Mouse (Mus musculus): ENCODE results near the gene Vps37c.
A peak's percentile ranks its signal among the peaks of the same experiment; 100 is the strongest.

Gene Vps37c

DNA sequence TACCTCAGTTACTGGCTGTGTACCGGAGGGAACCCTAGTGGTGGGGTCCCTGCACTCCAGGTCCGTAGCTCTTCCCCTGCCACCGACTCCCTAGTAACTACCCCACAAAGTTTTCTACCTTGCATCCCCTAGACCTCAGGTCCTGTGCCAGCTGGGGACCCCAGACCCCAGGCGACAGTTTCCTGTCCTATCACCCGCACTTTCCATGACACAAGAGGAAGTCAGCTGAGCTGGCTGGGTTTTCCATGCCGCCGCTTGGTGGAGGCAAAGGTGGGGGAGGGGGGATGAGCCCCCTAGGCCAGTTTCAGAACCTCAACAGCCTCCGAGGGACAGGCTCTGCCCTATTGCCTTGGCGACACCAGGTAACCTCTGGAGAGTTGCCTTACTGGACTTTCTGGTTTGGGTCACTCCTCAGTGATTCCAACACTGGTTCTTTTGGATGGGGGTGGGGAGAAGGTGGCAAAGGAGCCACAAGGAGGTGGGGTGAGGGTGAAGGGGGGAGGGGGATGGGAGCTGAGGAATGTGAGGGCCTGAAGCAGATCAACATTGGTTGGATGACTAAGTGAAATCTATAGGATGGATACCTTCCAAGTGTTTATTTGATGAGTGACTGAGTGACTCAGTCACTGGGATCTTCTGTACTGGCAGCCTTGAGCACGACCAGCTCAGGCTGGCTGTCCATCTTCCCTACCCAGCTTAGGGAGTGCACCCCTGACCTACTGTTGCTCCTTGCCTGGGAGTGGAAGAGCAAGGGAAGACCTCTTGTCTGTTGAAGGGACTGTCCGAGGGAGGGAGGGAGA is 52.3 kb downstream of the Vps37c start:
- no peak for DNase-seq (ENCODE audit: low spot score)

DNA sequence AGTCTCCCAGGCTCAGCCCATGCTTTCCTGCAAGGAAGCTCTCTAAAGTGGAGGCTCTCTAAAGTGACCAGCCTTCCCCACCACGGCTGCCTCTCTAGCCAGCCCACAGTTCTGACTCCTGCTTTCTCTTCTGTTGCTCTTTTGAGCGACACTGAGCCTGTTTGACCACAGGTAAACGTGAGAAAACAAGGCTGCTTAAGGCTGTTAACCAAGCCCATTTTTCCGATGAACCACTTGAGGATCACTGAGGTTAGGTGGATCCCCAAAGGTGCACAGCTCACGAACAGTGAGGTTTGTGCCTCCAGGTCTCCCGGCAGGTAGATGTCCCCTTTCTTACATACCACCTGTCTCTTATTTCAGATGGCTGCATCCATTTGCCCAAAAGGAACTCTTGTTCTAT is 53.6 kb downstream of the Vps37c start:
- DNase-seq (ENCODE audit: low spot score), result no peak

DNA sequence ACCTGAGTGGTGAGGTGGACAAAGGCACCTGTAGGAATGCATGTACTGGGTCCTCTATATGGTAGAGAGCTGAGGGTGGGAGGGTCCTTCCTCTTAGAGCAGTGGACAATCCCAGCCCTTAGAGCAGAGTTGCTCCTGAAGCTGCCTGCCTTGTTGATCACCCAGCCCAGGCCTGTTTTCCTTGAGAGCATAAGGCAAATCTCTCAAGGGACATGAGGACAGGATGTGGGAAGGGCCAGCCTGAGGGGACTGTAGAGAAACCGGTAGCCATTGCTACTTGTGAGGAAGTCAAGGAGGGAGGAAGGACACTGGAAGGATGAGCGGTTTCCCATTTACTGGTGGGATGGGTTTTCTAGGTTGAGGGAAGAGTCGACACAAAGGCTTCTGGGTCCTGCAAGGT is 54.0 kb downstream of the Vps37c start:
- DNase-seq (ENCODE audit: low spot score), result no peak

DNA sequence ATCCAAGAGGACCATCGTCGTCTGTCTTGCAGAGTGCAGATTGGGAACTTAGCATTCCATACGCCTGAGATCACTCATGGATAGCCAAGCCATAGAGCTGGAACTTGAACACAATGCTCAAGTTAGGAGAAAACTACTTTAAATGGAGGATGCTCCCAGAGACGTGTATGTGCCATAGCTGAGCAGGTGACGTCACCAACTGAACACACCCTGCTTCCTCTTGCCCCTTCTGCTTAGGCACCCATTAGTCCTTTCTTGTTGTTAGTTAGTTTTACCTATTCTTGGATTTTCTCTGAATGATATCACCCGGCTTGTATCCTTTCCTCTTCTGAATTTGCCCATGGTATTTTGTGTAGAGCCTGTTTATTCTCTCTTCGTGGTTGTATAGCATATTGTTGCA is 58.6 kb downstream of the Vps37c start:
- DNase-seq (ENCODE audit: low spot score), result no peak

DNA sequence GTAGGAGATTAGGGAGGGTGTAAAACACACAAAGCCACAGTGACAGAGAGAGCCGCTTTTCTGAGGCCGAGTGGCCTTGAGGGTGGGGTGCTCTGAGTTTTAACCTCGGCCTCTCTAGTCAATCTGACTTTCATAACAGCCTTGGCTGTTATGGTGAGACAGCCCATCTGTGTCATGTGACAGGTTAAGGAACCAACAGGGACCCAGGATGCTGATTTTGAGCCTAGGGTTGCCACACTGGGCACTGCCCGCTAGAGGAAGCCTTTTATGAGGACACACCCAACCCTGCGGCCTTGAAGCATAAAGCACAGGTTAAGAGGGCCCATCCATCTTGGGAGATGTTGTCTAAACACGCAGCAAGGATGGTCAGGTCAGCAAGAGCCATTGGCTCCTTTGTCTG is 59.2 kb downstream of the Vps37c start:
- DNase-seq (ENCODE audit: low spot score), result no peak

DNA sequence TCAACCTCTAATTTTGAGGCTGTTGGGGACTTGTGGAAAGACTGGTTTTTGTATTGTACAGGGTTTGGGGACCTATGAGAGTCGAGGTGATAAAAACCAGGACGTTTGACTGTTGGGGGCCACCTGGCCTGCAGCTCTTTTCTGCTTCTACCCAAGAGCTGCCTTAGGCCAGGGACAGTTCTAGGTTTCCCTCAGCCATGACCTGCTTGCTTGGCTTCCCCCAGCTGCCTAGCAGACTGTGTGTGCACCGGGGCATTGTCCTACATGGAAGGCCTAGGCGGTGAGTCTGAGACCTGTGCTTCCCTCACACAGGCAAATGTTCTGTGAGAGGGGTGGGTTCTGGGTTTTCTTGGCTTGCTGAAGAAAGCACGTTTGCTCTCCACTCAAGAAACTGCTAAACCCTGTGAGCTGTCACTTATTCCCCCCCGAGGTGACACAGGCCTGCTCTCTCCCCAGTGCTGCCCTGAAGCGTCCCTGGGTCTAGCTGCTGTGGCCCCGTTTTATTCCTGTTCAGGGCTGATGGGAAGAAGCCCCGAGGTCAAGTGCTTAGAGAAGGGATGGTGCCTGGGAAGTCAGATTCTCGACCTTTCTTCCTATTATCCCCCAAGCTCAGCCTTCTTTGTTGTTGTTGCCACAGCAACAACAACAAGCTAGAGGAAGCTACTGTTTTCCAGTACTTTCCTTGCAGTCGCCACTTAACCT is 60.0 kb downstream of the Vps37c start:
- peak; percentile 20 for DNase-seq (ENCODE audit: low spot score)

DNA sequence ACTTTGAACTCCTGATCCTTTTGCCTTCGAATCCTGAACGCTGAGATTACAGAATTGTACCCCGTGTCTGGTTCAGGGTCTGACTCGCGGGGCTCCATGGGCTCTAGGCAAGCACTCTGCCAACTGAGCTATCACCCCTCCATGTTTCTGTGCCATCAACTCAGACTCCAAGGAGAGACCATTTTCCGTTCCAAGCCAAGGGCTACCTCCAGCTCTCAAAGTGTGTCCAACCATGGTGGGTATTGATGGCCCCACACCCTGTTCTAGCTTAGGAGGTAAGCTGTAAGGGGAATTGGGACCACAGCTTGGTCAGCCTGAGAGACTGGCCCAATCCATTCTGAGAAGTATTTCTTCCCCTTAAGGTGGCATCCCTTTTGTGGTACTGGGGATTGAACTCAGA is 60.8 kb downstream of the Vps37c start:
- no peak for DNase-seq (ENCODE audit: low spot score)

DNA sequence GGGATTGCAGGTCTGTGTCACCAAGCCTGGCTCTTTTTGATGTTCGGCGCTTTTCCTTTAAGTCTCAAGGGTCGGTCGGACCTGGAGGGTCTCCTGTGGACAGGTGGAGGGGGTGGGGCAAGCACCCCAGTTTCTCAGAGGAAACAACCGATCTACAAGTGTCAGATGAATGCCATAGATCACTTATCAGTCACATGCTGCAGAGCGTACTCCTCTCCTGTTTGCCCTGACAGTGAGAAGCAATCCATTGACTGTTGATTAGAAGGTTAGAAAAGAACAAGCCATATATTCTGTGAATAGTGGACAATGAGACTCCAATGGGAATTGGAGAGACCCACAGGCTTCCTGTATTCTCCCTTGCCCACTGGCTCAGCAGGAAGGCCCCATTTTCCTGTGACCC is 61.6 kb downstream of the Vps37c start:
- DNase-seq (ENCODE audit: low spot score), result no peak

DNA sequence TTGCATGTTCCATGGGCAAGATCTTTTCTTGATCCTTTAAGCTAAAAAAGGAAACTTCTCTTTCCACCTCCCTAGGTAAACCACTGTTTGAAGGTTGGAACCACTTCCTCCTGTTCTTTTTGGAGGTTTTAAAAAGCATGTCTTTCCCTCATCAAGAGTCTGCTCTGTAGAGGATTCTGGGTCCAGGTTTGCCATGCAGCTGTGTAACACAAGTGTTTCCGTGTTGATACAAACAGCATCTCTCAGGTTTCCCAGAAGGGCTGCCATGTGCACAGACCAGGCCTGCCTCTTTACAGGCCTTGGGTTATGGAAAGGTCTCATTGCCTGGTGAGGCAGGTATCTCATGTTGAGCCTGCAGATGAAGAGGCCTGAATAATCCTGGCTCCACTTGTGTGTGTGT is 63.1 kb downstream of the Vps37c start:
- DNase-seq (ENCODE audit: low spot score), result no peak

DNA sequence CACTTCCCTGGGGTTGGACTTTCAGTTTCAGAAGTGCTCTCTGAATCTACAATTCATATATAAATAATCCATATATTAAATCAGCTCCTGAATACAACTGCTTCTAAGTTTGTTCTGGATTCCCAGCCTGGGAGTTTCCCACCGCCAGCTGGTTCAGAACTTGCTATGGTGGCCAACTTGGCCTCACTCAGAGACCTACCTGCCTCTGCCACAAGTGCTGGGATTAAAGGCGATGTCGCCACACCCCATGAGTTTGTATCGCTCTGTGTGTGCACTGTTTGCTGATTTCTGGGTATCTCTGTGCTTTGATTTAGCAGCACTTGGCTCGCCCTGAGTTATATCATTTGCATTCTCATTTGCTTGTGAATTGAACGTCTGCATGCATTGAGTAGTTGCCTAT is 63.6 kb downstream of the Vps37c start:
- no peak for DNase-seq (ENCODE audit: low spot score)

DNA sequence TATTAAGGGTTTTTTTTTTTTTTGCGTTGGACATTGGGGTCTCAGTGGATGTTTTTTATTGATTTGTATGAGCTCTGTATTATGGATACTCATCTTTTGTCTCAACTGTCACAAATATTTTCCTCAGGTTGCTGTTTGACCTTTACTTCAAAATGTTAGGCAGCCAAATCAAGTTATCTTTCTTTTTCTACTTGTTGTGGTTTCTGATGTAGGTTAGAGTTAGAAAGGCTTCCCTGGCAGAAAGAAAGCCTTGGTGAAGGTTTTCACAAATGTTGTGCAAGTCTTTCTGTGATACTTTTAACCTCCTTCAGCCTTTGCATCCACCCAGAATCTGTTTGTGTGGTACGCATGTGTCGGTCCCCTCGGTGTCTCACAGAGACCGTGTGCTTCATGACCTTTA is 64.1 kb downstream of the Vps37c start:
- no peak for DNase-seq (ENCODE audit: low spot score)

DNA sequence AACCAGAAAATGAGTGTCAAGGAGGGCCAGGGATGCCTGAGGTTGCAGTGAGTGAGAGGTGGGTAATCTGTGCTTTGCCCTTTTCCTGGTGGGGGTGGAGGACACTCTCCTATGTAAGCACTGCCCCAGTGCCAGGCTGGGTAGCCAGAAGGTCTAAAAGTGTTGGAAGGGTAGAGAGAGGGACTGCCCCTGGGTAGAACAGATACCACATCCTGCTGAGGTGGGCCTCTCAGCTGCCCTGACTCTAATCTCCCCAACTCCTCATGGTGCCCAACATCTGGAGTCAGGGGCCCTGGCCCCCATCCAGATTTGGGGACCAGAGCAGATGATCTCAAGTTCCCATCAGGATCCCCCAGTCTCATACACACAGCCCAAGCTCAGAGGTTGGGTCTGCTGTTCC is 68.6 kb downstream of the Vps37c start:
- no peak for DNase-seq (ENCODE audit: low spot score)

DNA sequence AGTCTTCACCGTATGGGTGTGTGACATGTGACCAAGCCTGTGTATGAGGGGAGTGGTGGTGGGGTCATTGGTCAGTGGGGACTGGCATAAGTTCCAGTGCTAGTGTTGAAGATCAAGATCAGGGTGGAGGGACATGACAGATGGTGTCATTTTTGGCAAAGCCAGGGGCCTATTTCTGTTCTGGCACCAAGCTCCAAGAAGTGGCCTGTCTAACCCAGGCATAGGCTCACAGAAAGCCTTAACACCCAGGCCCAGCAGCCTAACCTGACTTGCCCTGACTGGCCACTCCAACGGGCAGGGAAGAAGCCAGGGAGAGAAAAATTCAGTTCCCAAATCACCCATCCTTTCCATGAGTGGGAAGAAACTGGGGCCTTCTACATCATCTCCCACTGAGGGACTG is 69.0 kb downstream of the Vps37c start:
- no peak for DNase-seq (ENCODE audit: low spot score)

DNA sequence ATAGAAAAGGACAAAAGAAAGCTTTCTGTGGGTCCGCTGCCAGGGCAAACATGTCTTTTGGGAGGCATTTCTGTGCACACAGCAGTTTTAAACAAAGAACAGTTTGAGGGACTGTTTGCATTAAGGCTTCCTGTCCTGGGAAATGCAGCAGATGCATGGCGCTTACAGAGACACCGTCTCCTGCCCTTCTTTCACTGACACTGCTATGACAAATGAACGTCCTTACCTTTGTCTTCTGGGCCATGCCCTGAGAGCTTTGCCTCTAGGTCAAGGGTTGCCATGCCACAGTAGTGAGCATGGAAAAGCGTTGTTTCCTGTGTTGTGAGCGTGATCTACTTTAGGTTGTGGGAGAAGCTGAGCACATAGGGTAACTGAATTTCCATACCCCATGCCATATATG is 70.2 kb downstream of the Vps37c start:
- DNase-seq (ENCODE audit: low spot score), result no peak

DNA sequence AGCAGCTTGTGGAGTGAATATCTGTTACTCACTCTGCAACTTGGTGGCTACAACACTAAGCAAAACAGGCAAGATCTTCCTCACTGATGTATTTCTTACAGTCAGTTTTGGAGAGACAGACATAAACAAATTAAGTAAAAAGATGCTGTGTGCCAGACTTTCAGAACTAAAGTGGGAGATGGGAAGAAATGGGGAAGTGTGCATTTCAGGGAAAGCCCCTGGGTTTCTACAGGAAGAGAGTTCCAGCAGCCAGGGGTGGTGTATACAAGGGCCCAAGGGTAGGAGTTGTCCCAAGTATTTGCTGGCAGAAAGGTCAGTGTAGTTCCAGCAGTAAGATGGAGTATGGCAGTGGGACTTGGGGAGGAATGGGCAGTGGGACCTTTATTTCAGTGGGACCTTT is 71.0 kb downstream of the Vps37c start:
- no peak for DNase-seq (ENCODE audit: low spot score)

DNA sequence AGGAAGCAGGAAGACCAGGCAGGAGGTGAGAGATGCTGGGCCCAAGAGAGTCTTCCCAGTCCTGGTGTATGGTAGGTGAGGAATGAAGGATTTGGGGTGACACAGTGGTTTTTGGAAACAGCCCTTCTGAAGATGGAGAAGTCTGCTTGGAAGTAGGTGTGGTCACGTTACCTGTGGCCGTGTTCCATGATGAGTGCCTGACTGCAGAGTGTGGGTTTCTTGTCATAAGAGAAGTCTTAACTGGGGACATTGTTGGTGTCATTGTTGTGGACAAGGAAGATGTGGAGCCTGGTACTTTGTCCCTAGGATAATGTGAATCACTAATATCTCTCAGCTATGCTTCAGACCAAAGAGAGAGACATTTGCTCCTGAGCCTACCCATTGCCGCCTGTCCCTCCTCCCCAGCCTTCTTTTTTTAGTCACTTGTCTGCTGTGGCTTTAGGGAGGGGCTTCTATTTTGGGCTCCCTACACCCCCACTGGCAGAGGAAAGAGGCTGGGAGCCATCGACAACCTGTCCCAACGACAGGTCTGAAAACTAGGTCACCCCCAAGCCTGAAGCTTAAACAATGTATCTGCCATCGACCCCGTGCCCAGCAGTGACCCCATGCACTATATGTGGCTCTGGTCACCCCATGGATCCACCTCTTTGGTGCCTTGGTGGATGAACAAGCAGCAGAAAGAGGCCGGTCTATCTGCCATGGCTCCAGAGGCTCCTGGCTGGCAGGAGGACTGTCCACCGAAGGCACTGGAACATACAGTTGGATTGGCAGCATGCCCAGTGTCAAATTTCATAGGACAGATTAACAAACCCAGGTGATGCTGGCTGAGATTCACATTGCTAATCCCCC is 71.7 kb downstream of the Vps37c start:
- no peak for DNase-seq (ENCODE audit: low spot score)

DNA sequence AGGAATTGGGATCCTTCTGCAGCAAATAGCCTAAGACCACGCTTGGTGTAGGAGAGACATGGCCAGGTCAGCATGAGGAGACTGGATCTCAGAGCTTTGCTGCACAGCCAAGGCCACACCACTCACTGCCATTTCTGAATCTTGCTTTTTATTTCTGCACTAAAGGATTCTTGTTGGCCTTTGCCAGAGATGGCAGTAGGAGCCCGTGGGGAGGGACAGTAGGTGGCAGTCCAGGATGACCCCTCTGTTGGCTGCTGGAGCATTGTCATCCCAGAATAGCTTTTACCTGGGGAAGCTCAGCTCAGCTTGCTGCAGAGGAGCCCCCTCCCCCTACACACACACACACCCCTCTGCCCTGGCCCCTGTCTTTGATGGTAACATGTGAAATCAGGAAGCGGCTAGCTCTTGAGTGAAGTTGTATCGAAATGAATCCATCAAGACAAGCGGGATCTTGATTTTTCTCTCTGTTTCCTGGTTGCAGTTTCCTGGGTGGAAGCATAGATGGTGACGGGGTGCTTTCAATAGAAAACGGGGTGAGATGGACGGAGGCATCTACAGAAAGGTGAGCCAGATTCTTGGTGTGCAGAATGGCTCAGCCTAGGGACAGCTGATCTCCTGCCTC is 73.4 kb downstream of the Vps37c start:
- no peak for DNase-seq (ENCODE audit: low spot score)

DNA sequence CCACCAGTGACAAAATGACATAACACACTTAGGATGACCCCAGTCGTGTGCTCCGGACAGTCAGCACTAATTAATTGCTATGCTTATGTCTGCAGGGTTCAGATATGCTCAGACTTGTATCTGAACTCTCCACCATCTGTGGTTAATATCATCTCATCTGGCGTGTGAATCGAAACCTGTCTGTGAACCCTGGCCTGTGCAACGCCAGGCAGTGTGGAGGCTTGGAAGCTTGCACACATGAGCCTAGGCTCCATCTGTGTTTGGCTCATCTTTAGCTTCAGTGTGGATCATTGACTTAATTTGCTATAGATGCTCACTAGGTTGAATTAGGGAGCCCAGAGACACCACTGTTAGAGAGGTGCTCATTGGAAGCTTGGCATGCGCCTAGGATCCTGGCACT is 73.9 kb downstream of the Vps37c start:
- DNase-seq (ENCODE audit: low spot score), result no peak

DNA sequence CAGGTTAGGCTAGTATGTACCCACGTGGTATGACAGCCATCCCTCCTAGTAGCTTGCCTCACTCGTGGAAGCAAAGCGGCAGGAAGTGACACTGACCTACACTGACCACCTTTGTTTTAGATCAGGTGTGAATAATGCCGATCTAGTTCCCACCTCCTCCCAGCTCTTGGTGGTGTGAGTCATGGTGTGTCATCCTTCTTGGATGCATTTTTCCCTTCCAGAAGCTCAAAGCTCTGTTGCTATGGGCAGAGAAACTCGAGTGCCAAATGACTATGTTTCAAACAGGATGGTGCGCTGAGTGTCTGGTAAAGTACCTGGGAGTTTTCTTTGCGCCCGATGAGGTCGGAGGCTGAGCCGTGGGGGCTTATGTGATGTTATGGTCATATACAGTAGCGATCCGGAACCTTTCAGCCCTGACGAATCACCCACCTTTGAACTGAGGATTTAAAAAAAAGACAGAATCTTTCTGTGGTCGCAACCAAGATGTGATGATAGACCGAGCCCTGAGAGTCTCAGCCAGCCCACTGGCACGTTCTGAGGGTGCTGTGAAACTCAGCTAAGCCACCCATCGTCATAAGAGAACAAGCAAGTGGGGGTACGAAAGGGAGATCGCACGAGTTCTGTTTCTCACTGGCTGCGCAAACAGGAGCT is 75.0 kb downstream of the Vps37c start:
- DNase-seq (ENCODE audit: low spot score), result no peak
